Mouse (Mus musculus) cerebellum, postnatal 25 days (tissue): ENCODE measurements around the gene Papss2.

Experiments
- DNase-seq, 2 experiments: peaks; one replicate each; pipeline ENCODE4 v3.0.0; 2021; ENCODE audit warnings: mixed read lengths in 2 of 2

Papss2 gene

GRCm38 (mm10) chr19:32601033-32601770 is 5.6 kb downstream of the Papss2 start:
- DNase-seq: no peak

DNA sequence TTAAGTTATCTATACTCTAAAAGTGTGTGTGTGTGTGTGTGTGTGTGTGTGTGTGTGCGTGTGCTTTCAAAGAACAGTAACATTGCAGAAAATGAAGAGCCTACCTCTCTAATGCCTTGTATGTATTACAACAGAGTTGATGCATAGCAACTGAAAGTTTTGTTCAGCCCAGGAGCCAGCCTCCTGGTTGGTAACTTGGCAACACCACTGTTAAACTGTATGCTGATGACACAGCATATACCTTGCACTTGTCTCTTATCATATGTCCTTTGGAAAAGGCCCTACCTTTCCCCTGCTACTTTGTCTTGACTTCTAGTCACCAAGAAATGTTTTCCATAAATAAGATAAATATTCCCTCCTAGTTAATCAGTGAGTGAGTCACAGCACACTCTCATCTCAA is 7.9 kb downstream of the Papss2 start:
- DNase-seq: no peak

DNA sequence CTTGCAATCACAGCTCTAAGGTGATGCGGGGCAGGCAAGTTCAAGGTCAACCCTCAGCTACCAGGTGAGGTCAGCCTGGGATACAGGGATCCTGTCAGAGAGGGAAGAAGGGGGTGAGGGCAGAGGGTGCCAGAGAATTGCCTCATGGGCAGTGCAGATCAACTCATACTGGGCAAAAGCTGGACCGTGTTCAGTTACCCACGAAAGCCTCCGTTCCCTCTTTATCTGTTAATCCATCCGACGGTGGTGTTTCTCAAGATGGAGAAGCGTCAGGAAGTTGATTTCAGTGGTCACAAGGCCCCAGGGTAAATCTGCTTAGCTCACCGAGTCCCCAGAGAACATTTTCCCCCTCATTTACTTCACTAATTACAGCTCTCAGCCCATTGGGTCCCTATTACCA is 8.5 kb downstream of the Papss2 start:
- DNase-seq: no peak

GRCm38 (mm10) chr19:32604563-32605252 is 9.1 kb downstream of the Papss2 start:
- no peak for DNase-seq

DNA sequence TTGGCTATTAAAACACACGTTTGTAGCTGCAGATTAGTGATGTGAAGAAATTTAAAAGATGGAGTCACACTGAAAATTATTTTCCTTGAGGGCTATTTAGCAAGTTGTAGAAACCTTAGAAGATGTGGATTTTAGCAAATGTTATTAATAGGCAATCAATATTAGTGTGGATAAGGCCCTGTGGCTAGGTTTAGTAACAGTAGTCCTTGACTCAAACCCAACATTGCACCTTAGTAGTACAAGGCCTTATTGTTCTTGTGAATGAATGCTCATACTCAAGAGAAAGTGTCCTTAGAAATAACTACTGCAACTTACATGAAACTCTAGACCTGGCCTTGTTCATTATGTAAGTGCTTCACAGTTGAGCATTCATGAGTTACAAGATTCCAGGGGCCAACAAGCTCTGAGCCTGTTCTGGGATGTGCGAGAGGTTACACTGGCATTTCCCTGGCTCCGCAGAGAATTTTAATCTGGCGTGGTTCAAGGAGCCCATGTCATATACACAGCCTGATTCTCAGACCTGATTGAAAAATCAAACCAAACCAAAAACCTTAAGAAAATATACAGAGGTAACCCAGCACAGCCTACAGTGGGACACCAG is 10.7 kb downstream of the Papss2 start:
- no peak for DNase-seq

DNA sequence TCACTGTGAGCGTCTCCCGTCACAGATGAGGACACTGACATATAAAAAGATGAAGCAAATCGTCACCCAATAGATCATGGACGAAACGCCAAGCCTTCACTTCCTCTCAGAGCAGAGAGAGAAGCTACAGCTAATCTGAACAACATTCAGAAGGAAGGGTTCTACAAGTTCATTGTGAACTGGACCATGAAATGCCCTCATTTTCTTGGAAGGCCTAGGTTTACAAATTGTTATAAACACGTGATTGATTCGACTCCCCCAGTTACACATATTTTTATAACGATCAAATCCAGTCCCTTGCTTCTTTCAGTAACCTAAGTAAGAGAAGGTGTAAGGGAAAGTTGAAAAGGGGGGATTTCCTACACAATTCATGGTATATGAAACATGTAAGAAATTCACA is 11.4 kb downstream of the Papss2 start:
- DNase-seq: no peak

- DNase-seq: no peak
Measured at GRCm38 (mm10) chr19:32611386-32612092, 15.9 kb downstream of the Papss2 start.

DNA sequence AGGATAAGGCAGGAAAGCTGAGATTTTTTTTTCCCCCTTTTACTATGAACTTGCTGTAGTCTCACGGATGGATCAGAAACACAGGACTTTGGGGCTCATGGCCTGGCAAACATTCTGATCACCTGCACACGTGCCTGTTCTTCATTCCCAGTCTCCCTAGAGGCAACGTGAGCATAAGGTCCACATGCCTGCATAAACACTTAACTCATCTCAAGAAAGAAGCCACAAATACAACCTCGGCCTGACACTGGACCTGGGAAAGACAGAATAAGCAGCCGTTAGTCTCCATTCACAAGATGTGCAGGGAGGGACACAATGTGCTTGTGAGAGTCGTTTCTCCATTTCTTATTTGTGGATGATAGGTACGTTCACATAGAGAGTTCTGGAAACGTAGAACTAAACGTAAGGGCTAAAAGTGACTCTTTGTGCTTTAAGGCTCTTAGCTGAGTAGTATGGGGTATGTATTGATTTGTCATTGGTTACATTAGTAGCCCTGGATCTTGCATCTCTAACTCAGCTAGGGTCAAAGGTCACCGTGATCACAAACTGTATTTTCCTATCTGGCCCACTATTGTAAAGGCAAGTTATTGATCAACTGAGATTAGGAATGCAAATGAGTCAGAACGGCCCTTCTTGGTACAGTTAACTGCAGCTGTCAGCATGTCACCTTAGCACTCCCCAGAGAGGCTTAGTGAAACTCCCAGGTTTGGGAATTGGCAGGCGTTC is 18.6 kb downstream of the Papss2 start:
- no peak for DNase-seq

DNA sequence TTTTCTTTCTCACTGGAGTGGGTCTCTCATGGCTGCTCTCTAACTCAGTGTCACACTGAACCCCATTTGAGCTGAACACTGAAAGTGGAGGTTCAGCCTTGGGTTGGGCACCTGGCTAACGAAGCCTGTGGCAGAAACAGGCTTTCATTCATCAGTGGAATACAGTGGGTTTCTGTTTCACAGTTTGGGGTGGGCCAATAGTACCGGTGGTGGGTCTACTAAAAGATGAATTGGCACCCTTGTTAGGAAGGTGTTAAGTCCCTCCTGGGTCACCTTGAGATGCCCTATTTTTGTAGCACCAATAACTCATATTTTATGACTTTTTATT is 19.1 kb downstream of the Papss2 start:
- DNase-seq: no peak

DNA sequence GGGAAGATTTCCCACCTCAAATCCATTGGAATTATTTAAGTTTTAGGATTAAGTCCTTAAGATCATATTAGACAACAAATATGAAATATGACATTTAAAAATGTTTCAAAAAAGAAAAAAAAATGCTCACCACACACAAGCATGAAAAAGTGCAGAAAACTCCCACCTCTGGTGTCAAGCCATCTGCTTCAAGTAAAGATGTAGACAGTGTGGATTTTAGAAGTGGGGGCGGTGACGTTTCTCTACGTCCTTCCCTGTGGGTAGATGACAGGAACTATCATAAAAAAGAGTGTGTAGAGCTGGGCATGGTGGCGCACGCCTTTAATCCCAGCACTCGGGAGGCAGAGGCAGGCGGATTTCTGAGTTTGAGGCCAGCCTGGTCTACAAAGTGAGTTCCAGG is 21.1 kb downstream of the Papss2 start:
- no peak for DNase-seq

- DNase-seq: no peak
Measured at GRCm38 (mm10) chr19:32619739-32620138, 24.1 kb downstream of the Papss2 start.

GRCm38 (mm10) chr19:32620859-32621445 is 25.4 kb downstream of the Papss2 start:
- DNase-seq: no peak

- no peak for DNase-seq
Measured at GRCm38 (mm10) chr19:32622142-32622541, 26.6 kb downstream of the Papss2 start.

DNA sequence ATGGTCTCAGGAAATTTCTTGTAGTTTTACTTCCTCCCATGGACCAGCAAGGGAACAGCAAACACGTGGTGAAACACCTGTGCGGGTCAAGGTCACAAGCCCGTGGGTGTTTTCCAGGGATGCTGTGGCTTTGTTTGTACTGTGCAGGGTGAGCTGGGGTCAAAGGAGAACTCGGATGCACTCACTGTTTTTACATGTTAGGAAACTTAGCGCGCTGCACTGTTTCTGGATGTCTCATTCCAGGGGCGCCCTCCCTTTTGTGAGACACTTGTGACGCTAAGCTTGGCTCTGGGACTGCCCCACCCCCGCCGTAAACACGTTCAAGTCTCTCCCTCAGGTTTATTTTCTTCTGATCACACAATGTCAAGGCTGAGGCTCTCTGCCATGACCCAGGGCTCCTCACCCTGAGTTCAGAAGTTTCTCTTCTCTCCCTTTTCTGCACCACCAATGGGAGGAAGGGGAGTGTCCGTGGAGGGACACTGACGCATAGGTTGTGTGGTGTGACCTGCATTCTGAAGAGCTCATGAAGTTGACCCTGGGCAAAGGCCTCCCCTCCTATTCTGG is 31.3 kb downstream of the Papss2 start:
- no peak for DNase-seq

DNA sequence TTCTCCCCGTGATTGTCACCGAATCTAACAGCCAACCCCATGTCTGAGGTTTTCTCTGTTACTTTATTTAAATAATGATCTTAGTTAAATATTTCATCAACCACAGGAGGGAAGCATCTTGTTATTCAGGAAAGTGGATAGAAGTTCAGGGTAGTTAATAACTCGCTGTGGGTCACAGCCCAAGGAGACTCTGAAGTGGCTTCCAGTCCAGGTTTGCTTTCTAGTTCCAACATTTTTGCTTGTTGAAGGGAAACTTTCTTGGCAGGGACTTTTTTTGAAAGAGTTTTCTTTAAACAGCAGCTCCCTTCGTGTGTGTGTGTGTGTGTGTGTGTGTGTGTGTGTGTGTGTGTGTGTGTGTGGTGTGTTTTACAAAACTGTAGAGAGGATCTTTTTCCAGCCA is 32.0 kb downstream of the Papss2 start:
- DNase-seq: no peak

GRCm38 (mm10) chr19:32628572-32629132 is 33.1 kb downstream of the Papss2 start:
- no peak for DNase-seq

- no peak for DNase-seq
Measured at GRCm38 (mm10) chr19:32634916-32635315, 39.3 kb downstream of the Papss2 start.

- DNase-seq: no peak
Measured at GRCm38 (mm10) chr19:32637357-32638275, 42.0 kb downstream of the Papss2 start.

- DNase-seq: no peak
Measured at GRCm38 (mm10) chr19:32638276-32638903, 42.8 kb downstream of the Papss2 start.

DNA sequence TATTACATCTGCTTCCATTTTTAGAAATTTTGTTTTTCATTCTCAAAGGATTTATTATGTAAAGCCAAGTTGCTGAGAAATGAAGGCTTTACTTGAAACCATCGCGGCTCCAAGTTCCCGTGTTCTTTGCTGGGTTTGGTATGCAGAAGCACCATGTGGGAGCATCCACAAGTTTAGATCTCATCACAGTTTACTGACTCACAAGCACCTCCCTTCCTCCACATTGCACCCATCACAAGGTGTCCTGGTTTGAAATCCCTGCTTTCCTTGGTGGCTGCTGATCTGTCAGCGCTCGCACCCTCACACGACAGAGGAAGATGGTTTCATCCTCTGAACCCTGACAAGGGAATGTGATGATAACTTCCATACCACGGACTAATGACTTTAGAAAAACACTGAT is 45.9 kb downstream of the Papss2 start:
- DNase-seq: no peak
